Mouse (Mus musculus) thymus, postnatal 36 days (tissue): Measurements from ENCODE around the gene Nnmt.

Source experiments
- DNase-seq, 2 experiments: peaks; one replicate each; pipeline ENCODE4 v3.0.0; 2022; ENCODE audit warnings: mixed read lengths in 2 of 2

Gene Nnmt

DNA sequence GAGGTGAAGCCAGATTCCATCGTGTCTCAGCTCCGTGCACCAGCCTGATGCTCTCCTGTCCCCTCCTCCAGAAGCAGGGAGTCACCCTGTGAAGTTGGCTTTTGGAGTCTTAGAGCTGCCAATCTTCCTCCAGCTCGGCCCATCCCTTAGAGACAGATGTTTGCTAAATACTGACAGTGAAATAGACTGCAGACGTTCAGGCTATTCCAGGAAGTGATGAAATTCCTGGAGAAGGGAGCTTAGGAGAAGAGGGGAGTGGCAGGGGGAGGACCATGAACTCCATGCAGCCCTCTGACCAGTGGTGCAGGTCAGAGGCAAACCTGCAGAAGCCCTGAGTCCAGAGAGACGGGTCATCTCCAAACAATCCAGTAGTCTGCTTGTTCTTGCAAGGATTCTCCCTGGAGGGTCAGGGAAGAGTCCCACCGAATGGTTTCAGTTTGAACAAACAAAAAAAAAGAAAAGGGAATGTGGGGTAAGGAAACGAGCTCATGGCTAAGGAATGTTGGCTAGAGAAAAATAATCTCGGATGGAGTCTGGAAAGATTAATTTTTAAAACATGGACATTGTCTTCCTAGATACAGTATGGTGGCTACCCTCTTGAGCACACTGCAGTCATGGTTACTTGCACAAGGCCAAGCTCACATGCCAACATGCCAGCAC, at the start of gene Nnmt:
Gene Nnmt (minus strand): TSS at position 215 of the 660 bp plus-strand sequence.
- DNase-seq, result no peak

DNA sequence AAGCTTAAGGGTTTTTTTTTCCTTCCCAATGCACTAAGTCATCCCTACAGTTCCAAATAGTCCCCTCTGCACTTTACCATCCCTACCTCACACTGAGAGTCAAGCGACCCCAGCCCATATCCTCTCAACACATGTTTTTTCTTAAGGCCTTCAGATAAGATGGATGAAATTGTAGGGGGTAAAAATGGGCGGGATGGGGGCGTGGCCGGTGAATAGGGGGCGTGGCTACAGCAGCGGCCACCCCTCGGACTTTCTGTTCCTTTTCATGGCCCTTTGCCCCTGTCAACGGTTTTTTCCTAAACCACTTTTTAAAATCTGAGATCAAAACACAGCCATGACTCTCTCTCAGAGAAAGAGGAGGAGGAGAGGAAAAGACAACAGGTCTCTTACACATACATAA, 49.8 kb upstream of the Nnmt start:
- no peak for DNase-seq

DNA sequence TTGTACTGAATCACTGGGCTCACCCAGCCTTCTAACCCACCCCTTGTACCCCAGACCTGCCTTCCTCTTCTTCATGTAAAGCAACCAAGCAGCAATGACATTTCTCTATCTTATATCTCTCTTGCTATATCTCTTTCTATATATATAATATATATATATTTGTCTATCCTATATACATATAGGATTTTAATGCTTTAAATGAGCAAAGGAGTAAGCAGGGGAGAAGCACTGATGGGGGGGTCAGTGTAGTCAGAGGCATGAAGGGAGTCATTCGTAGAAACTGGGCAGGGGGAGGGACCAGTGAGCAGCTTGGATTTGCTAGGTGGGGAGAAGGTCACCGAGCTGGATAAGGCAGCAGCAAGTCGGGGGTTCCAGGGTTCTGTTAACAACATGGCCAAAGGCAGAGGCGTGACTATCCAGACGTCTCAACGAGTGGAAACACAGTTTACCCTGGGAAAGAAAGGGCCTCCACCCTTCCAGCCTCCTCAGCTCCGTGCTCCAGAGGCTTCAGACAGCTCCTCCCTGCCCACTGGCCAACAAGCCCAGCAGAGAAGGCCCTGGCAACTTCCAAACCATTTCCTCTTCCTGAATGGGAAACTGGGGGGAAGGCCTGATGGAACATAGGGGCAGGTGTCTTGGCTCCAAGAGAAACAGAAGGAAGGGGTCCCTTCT, 48.6 kb upstream of the Nnmt start:
- no peak for DNase-seq

DNA sequence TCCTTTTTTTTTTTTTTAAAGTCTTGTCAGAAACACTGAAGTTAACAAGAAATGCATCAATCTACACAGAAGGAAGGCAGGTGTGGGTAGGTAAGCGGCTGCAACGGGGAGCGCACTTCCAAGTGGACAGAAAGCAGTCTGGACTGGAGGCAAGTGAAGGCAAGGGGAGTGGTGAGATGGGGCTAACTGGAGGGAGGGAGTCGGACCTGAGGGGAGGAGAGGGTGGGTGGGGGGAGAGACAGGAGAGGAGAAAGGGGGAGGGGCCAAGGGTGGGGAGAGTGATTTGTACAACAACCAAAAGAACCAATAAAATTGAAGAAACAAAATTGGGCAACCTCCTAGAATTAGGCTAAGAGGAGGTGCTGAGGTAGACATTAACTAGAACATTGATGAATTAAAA, 47.1 kb upstream of the Nnmt start:
- DNase-seq, result no peak

DNA sequence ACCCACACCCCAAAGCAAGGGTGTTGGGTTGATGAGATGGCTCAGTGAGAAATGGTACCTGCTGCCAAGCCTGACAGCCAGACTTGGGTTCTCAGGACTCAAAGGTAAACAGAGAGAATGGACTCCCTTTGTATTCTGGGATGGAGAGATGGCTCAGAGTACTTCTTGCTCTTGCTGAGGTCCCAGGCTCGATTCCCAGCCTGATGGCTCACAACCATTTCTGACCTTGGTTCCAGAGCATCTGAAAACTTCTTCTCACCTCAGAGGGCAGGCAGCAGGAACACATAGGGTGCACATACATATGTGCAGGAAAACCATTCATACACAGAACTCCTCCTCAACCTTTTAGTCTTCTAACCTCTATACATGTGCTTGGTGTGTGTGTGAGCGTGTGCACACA, 45.9 kb upstream of the Nnmt start:
- no peak for DNase-seq

DNA sequence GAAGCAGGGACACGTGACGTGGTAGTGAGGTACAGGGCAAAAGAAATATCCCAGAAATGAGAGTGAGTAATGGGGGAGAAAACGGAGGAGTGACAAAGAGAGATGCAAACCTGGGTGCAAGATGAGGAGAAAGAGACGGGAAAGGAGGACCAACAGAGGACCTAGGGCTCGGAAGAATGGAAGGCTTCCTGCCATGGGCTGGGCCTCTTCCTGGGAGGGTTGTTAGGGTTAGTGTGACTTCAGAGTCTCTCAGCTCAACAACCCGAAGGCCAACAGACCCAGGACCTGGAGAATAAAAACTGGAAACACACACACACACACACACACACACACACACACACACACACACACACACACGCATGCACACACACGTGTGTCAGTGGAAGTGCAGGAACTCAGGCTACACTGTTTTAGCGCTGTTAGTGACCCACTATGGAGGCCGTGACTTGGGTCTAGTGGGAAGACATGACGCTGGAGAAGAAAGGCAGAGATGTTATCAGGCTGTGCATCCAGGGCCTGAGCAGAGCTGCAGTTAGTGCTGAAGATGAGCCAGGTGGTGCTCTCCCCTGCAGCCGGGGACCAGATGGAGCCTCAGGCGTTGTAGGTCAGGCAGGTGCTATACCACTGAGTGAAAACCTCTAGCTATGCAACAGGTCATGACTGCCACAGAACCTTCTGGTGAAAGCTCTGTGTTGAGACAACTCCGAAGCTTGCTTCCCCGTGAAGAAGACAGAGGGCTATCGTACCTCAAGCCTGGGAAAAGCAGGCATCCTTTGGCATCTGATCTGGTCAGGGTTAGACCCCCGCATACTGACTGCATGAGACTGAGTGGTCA, 45.1 kb upstream of the Nnmt start:
- DNase-seq, result peak in 1 of 2 experiments; percentile 56

DNA sequence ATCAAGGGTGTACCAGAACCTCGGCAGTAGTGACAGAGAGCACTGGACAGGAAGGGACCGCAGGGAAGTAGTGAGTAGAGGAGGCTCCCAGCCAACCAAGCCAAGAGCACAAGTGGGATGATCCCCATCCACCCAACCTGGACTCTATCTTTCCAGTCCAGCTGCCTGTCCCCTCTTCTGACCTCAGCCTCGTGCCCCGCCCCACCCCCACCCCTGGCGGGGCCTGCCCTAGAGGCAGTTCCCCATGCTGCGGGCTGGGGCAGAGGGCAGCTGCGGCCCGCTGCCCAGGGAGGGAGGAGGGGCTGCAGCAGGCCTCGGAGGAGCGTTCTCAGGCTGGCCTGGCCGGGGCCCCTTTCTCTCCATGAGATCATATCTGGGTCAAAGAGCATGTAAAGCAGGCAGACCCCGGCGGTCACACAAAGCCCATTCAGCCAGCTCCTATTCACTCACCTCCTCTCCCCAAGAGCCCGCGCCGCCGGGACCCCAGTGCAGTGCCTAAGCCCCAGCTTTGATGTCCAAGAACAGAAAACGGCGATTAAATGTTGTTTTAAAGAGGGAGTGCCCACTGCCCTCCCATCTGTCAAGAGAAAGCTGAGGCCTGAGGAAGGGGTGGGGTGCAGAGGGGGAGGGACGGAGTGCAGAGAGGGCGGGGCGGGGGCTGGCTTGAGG, 44.3 kb upstream of the Nnmt start:
- DNase-seq, result no peak

DNA sequence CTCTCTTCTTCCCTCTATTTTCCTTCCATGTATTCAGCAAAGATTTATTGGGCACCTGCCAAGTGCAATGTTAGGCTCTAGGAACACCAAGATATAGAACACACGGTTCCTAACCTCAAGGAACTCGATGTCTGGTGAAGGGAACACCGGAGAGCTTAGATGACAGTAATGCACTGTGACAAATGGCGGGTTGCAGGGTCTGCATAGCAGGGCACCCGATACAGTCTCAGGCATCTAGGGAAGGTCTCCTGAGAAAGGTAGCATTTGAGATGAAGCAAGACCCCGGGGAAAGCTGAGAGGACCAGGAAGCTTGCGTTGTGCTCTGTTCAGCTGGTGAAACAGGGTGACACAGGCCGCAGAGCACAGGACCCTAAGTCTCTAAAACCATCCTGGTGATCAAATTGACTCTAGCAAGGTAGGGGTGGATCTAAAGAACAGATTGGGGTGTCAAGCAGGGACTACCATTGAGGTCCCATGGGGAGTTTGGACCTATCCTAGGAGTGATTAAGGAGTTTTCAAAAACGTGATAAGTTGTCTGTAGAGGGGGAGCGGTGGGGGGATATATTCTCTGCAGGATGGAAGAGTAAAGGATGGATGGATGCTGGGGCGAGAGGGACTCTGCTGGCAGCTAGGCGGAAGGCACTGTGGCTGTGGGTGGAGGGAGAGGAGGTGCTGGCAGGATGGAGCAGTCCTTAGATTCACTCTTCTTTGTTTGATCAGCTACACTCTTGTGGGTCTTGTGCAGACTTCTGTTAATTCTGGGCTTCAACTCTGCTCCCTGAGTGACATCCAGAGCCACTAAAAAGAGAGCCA, 43.5 kb upstream of the Nnmt start:
- no peak for DNase-seq

DNA sequence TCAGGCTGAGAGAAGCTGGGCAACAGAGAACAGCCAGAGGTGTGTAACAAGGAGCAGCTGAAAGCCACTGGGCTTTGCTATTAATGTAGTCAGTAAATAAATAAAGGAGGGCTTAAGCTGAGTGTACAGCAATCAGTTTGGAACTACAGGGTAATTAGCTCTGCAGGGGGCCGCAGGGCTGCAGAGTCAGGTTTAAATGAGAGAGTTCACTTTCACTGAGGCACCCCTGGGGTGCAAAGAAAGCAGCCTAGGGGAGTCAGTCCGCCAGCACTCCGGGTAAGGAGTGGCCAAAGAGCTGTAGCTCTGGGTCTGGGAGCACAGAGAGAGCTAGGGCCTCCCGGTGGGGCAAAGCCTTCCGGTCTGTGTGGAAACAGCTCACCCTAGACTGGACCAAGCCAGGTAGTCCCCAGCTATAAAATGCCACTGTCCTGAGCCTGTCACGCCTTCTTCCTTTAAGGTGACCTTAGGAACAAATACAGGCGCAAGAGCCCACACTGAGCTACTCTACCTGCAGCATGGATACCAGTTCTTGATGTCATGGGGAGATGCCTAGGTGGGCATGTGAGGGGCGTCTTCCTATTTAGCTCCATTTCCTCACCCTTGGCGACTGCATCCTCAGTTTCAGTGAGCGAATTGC, 42.8 kb upstream of the Nnmt start:
- DNase-seq, result no peak

DNA sequence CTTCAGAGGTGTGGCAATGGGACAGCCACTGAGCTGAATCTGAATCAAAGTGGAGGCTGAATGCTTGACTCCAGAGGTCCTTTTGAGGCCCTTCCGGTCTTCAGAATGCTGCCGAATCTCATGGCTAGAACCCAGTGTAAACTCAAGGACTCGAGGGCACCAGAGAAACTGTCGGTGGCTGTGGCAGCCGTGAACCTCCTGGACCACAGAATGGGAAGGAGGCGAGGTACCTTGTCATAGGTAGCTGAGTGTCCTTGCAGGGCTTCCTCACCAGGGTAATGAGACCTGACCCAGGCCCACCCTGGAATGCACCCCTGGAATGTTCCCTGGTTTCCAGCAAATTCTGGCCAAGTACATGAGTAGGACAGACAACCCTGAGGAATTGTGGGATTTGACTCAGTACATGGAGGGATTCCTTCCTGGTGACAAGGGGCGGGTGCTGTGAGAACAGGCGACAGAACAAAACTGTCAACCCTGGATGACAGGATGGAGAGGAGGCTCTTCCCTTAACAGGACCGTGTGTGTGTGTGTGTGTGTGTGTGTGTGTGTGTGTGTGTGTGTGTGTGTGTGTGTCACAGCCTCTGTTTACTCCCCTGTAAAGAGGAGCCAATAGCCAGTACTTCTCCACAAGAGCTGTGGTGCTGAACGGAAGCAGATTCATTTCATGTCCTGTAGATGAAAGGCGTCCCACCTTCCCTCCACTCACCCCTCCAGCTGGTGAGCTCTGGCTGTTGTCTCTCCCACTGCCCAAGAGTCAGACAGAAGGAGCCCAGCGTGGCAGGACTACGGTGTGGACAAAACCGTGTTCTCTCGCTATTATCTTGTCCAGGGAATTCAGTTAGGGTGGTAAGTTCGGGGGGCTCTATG, 42.1 kb upstream of the Nnmt start:
- DNase-seq, result no peak

DNA sequence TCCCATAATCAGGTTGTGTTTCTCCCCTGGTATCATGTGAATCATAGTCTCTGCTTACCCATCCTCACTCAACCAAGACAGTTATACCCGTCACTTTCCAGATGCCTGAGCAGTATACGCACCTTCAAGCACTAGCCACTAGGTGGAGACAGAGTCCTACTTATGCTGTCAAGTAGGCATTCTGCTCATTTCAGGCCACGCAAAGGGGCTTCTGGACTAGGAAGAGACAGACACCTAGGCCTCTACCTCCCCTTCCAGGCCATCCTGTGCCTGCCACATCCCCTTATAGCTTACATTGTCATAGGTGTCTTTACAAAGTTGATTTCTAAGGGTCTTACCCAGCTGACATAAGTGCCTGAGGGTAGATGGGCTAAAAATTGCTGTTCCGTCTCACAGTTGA, 41.3 kb upstream of the Nnmt start:
- DNase-seq, result peak; percentile 49

DNA sequence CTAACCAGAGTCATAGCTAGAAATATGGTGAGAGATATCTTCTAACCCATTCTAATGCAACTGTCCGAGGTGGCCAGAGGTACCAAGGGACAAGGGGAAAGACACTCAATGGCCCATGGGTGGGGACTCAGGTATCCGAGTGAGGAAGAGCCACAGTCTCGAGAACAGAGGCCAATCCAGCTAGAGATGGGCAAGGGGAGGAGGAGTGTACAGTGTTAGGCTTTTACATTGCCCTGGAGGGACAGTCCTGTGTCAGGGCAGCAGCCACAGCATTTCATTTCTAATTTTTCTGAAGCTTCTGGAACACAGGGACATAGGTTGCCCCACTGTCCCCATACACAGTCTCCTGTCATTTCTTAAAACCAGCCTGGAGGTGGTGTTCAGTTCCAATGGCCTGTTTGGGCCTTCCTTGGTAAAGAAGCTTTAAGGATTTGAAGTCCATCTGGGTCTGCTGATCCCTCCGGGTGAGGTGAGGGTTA, 40.7 kb upstream of the Nnmt start:
- DNase-seq, result no peak

DNA sequence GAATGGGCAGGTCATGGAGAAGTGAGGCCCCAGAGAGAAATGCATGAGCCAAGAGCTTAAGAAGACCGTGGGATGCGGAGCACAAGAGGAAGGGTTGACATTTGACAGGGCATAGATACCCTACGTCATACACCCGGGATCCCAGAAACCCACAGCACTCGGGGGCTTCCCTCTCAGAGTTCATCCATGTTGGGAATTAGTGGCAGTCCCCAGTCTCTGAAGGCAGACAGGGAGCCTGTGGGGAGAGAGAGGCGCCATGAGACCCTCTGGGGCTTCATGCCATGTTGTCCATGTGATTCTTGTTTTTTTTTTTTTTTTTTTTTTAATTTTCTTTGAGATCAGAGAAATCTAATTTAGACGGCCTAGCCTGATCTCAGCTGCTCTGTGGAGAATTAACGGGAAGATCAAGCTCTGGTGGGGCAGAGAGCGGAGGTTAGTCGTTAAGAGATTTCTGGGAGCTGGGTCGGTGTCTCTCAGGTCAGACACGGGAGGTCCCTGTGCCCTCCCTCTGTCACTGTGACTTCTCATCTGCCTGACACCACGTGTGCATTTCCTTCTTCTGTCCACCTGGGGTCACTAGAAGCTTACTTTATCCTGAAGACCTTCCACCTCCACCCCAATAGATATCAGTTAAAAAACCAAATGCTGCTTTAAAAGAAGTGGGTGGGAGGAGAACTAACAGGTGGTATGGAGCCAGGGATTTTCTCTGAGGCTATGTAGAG, 40.1 kb upstream of the Nnmt start:
- DNase-seq, result peak in 1 of 2 experiments; percentile 17

DNA sequence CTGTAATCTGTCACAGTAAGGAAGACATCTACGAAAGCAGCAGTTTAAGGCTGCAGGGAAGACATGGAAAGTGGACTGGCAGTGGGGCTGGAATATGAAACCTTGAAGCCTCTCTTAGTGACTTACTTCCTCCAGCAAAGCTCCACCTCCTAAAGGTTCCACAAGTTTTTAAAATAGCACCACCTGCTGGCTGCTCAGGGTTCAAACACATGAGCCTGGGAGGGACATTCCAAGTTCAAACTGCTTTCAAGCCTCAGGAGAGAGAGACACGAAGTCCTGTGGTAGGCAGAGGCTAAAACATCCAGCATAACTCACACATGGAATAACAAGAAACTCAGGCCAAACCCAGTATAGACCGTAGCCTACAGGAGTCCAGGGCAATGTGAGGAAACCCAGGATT, 39.4 kb upstream of the Nnmt start:
- no peak for DNase-seq

DNA sequence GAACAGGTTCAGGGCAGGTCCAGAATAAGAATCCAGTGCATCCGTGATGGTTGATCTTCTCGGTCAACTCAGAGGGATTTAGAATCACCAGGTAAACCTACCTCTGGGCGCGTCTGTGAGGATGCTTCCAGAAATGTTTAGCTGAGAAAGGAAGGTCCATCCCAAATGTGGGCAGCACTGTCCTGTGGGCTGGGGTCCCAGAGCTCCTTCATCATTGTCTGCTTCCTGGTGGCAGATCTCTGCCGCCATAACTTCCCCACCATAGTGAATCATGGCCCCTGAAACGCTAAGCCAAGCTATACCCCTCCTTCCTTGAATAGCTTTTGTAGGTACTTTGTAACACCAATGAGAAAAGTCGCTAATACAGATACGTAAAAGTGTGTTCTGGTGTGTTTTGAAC, 36.7 kb upstream of the Nnmt start:
- no peak for DNase-seq

DNA sequence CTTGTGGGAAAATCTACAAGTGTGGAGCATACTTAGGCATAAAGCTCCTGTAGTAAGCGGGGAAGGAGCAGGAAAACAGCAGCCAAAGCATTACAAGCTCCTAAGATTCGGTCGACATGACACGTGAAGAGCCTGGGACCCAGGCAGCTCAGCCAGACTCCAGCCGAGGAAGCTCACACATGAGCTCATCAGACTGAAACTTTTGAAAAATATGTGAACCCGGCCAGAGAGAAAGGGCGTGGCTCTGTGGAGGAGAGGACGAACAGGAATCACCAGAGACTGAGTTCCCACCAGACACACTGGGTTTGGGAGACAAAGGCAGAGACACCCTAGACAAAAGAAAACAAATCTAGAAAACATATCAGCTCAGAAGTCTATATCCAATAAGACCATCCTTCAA, 35.9 kb upstream of the Nnmt start:
- DNase-seq, result no peak

DNA sequence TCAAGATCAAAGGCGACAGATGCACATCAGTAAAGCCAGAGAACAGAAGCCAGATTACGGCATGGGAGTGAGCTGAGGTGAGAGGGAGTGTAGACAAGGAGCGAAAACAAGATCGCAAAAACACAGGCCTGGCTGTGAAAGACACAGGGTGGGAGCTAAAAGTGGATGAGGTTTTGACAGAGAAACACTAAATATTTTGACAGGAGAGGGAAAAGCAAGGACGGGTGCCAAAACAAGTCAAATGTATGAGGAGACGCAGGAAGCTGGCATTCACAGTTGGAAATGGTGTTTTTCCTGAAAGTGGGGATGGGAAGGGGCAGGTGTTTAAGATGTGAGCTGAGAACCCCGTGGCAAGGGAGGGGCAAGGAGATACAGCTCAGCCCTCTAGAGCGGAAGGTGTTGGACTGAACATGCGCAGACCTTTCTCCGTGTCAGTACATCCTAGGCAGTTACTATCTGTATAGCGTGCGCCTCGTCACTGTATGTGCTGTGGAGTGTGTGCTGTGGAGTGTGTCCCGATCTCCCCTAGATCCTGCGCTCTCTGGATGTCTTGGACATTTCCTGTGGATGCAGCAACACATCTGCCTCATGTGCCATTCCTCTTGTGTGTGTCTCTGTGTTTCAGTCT, 33.3 kb upstream of the Nnmt start:
- DNase-seq, result no peak

DNA sequence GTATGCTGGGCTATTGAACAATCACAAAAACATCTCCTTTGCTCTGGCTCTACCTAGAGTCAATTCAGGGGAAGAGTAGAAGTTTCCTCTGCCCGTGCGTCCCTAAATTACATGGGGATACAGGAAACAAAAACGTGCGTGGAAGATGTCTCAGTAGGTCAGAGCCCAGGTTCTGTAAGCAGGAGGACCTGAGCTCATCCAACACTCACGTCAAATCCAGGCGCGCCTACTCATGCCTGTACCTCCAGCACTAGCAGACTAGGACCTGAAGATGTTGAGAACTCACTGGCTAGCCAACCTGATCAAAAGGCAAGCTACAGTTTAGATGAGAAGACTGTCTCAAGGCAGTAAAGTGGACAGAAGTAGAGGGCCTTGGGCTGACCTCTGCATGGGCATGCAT, 32.2 kb upstream of the Nnmt start:
- DNase-seq, result no peak

DNA sequence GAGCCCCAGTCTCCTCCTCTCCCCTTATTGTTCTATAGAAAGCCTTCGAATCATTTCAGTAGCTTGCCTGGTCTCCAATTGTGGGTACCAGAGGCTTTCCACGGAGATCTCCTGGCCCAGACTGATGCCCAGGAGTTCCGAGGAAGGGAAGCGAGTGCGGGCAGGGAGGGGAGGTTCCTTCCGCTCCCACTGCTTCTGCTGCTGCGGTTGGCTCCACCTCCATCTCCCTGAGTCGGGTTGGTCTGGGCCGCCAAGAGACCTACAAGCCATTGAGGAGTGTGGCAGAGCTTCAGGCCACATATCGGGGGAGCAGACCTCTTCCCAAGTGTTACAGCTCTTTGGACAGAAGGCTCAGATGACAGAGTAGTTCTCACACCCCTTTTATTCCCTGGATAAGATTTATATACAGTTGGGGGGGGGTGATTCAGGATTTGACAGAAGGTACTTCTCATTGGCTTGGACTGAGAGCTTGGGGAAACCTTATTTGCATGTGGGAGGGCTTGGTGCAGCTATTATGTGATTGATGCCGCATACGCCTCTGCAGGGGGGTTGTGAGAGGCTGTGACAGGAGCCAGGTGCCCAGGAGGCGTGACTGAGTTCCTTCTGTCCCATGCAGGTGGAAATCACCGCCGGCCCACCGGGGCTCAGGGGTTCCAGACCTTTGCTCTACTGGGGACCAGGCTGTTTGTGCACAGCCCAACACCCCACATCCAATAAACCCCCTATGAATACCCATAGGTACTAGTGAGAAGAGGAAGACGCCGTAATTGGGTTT, 30.8 kb upstream of the Nnmt start:
- DNase-seq, result no peak
